Mouse (Mus musculus) gastrocnemius, postnatal 25 days (tissue): ENCODE measurements around the gene Skiv2l. TPM values are rescaled to one million over a fixed set of nuclear protein-coding genes. Genes with fewer than 3 reads are reported as not detected.

Experiments used
- microRNA-seq, 2 experiments: library from miRNA; unstranded; fragments of <30 nt; microRNA quantifications; one replicate each; pipeline ENCODE4 v1.2.0; 2021; ENCODE audit warnings: borderline replicate concordance in 2 of 2
- total RNA-seq, 2 experiments: library from RNA; stranded (reverse); gene quantifications; 1 replicate in 1 of 2; 2 replicates in 1 of 2; pipeline ENCODE4 v1.2.3; 2021

Gene Skiv2l
- total RNA-seq, 2 experiments from 2014 or later: 18.0 to 18.9 TPM

Small RNAs within 50 kb of the gene (microRNA-seq; reads per million reads assigned to microRNA genes)
- gene Mir6970: 0 reads per million in 2 experiments
- gene Mir6971: 0.74 to 1.3 reads per million in 2 experiments
- gene Mir6972: 0 reads per million in 2 experiments

Other genes with a start within 250 kb of the Skiv2l start
- gene Rnf5, start 246.5 kb downstream of the Skiv2l start, total RNA-seq: 10 to 100 TPM; 16.4 to 19.2 TPM
- 10 to 100 TPM; 53.6 to 56.9 TPM for gene Agpat1, start 245.9 kb downstream of the Skiv2l start, total RNA-seq
- 1 to 10 TPM; 2.8 to 3.1 TPM for gene Egfl8, start 234.2 kb downstream of the Skiv2l start, total RNA-seq
- gene Ppt2, start 221.7 kb downstream of the Skiv2l start, total RNA-seq: 10 to 100 TPM; 37.2 to 43.0 TPM
- 1 to 10 TPM in 1 of 2 experiments, under 1 TPM in 1; 0.35 to 1.5 TPM for gene Prrt1, start 220.7 kb downstream of the Skiv2l start, total RNA-seq
- 1 to 10 TPM; 5.9 to 7.0 TPM for gene Fkbpl, start 205.4 kb downstream of the Skiv2l start, total RNA-seq
- 1 to 10 TPM; 7.1 to 7.2 TPM for gene Atf6b, start 203.1 kb downstream of the Skiv2l start, total RNA-seq
- gene Tnxb, start 179.7 kb downstream of the Skiv2l start, total RNA-seq: 10 to 100 TPM; 38.3 to 50.5 TPM
- gene C4b, start 106.3 kb downstream of the Skiv2l start, total RNA-seq: 10 to 100 TPM in 1 of 2 experiments, 1 to 10 TPM in 1; 1.1 to 22.1 TPM
- gene Cyp21a1, start 45.6 kb downstream of the Skiv2l start, total RNA-seq: under 1 TPM in 1 of 2 experiments, not detected in 1; 0.16 TPM
- 1 to 10 TPM; 7.0 to 7.2 TPM for gene Stk19, start 13.3 kb downstream of the Skiv2l start, total RNA-seq
- gene Dxo, start 13.2 kb downstream of the Skiv2l start, total RNA-seq: 10 to 100 TPM in 1 of 2 experiments, 1 to 10 TPM in 1; 7.6 to 10.5 TPM
- 1 to 10 TPM; 7.7 to 8.9 TPM for gene Nelfe, start 181 bp upstream of the Skiv2l start, total RNA-seq
- gene Cfb, start 12.3 kb upstream of the Skiv2l start, total RNA-seq: 1 to 10 TPM in 1 of 2 experiments, under 1 TPM in 1; 0.95 to 8.2 TPM
- gene Zbtb12, start 29.3 kb upstream of the Skiv2l start, total RNA-seq: 1 to 10 TPM; 5.0 to 5.2 TPM
- gene Gm20547, start 31.8 kb upstream of the Skiv2l start, total RNA-seq: not detected
- gene C2, start 48.1 kb upstream of the Skiv2l start, total RNA-seq: 1 to 10 TPM; 2.6 to 2.9 TPM
- 10 to 100 TPM; 25.5 to 26.4 TPM for gene Ehmt2, start 48.3 kb upstream of the Skiv2l start, total RNA-seq
- not detected for gene Slc44a4, start 64.3 kb upstream of the Skiv2l start, total RNA-seq
- gene Neu1, start 81.0 kb upstream of the Skiv2l start, total RNA-seq: 1 to 10 TPM; 8.5 to 9.3 TPM
- 1 to 10 TPM; 4.4 to 6.7 TPM for gene Hspa1b, start 109.0 kb upstream of the Skiv2l start, total RNA-seq
- not detected for gene Gm20481, start 119.7 kb upstream of the Skiv2l start, total RNA-seq
- gene Hspa1a, start 121.9 kb upstream of the Skiv2l start, total RNA-seq: 1 to 10 TPM; 5.9 to 8.1 TPM
- 10 to 100 TPM; 21.5 to 31.8 TPM for gene Hspa1l, start 122.5 kb upstream of the Skiv2l start, total RNA-seq
- gene Lsm2, start 131.7 kb upstream of the Skiv2l start, total RNA-seq: 10 to 100 TPM; 15.0 to 15.4 TPM
- 10 to 100 TPM; 29.4 to 31.2 TPM for gene Vars, start 150.8 kb upstream of the Skiv2l start, total RNA-seq
- 1 to 10 TPM; 9.0 to 9.6 TPM for gene Vwa7, start 166.4 kb upstream of the Skiv2l start, total RNA-seq
- gene Sapcd1, start 177.8 kb upstream of the Skiv2l start, total RNA-seq: under 1 TPM in 1 of 2 experiments, not detected in 1; 0.31 TPM
- under 1 TPM; 0.67 to 0.72 TPM for gene Msh5, start 196.5 kb upstream of the Skiv2l start, total RNA-seq
- 10 to 100 TPM; 12.4 to 18.6 TPM for gene Clic1, start 199.8 kb upstream of the Skiv2l start, total RNA-seq
- gene Ddah2, start 208.8 kb upstream of the Skiv2l start, total RNA-seq: 10 to 100 TPM; 11.1 to 13.3 TPM
- not detected for gene Ly6g6c, start 215.2 kb upstream of the Skiv2l start, total RNA-seq
- gene Mpig6b, start 216.0 kb upstream of the Skiv2l start, total RNA-seq: not detected
- gene Ly6g6e, start 226.7 kb upstream of the Skiv2l start, total RNA-seq: not detected
- gene Ly6g6d, start 227.9 kb upstream of the Skiv2l start, total RNA-seq: under 1 TPM; 0.51 to 0.72 TPM
- gene Ly6g6f, start 235.4 kb upstream of the Skiv2l start, total RNA-seq: not detected
- 10 to 100 TPM; 61.9 to 62.4 TPM for gene Abhd16a, start 239.1 kb upstream of the Skiv2l start, total RNA-seq